Mouse (Mus musculus) myocyte (in vitro differentiated cells): Measurements from ENCODE around the gene Ninj2. TPM values are rescaled to one million over a fixed set of nuclear protein-coding genes. Genes with fewer than 3 reads are reported as not detected.

Source experiments
- H3K27me3 ChIP-seq: one replicate; pipeline ENCODE4 v1.6.1; 2011; ENCODE audit not compliant: control insufficient read depth, insufficient read depth, insufficient read length
- H3K36me3 ChIP-seq: one replicate; pipeline ENCODE4 v1.6.1; 2011; ENCODE audit not compliant: control insufficient read depth, insufficient read depth
- H3K4me2 ChIP-seq: one replicate; pipeline ENCODE4 v1.6.1; 2011; ENCODE audit warnings: low read depth, control low read depth
- H3K4me3 ChIP-seq: one replicate; pipeline ENCODE4 v1.5.1; 2011; ENCODE audit warnings: mild to moderate bottlenecking, control low read depth, moderate library complexity
- H3K79me2 ChIP-seq: one replicate; pipeline ENCODE4 v1.6.1; 2011; ENCODE audit not compliant: control insufficient read depth, insufficient read depth
- H3ac ChIP-seq: one replicate; pipeline ENCODE4 v1.6.1; 2011; ENCODE audit not compliant: control insufficient read depth, insufficient read length
- POLR2AphosphoS2 ChIP-seq: IDR thresholded peaks from one replicate; pipeline ENCODE4 v1.6.1; 2011; ENCODE audit warnings: low read depth, control low read depth; ENCODE audit not compliant: insufficient read length
- REST ChIP-seq: IDR thresholded peaks from one replicate; pipeline ENCODE4 v1.6.1; 2011; ENCODE audit warnings: mild to moderate bottlenecking, control low read depth, moderate library complexity; ENCODE audit not compliant: insufficient read depth, insufficient read length
- SRF ChIP-seq: IDR thresholded peaks from one replicate; pipeline ENCODE4 v1.6.1; 2011; ENCODE audit warnings: low read depth; ENCODE audit not compliant: control insufficient read depth, insufficient read length
- polyA plus RNA-seq: library from polyadenylated mRNA; unstranded; fragments of >200 nt; fragmentation: generic; extraction: Trizol; gene quantifications from one replicate; pipeline ENCODE4 v1.2.1, GENCODE M21; 2012; ENCODE audit warnings: missing spikeins

The Ninj2 gene
- polyA plus RNA-seq, 1 experiment = 0.05 TPM

DNA sequence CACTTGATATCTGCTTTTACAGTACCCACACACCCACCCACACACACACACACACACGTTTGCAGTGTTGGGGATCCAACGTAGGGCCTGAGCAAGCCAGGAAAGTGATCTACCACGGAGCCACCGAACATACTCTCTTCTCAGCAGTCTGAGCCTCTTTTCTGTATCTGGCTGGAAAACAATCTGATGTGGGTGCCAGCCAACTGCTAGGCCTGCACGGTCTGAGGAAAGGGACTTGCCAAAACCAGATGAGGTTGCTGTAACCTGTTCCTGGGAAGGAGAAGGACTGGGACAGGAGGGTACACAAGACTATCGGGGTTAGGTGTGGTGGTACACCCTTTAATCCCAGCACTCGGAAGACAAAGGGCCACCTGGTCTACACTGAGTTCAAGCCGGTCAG is 150.1 kb downstream of the Ninj2 start:
- Histone ChIP-seq H3ac (no peak overlapping the region), H3K4me3 (no peak overlapping the region), H3K27me3 (peaks cover 6% of the 10 kb centered on the region), H3K36me3 (no peaks in the 10 kb centered on the region), H3K4me2 (no peak overlapping the region), H3K79me2 (no peaks in the 10 kb centered on the region)
- TF ChIP-seq REST = no peak

DNA sequence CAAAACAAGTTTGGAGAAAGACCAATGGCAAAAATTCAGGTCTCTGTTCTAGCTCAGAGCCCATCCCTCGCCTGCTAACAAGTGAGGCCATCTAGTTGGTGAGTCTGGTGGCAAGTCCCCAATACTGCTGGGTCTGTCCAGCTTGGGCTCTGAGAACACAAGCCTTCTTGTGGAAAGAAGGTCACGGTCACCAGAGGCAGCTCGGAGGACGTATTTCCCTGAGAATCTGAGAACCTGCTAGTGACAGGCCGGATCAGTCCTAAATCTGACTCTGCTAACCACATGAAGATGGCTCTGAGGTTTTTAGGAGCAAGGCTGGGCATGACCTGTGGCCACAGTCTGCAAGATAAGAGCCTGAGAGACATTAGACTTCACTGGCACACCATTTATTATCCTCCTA is 153.5 kb downstream of the Ninj2 start:
- Histone ChIP-seq H3K36me3 (no peaks in the 10 kb centered on the region), H3ac (no peak overlapping the region), H3K4me3 (no peak overlapping the region), H3K4me2 (no peak overlapping the region), H3K79me2 (no peaks in the 10 kb centered on the region), H3K27me3 (no peaks in the 10 kb centered on the region)
- TF ChIP-seq POLR2AphosphoS2 = no peak
- TF ChIP-seq SRF = no peak

- H3K4me3 ChIP-seq = no peak overlapping the region
- H3K79me2 ChIP-seq = no peaks in the 10 kb centered on the region
- H3K4me2 ChIP-seq = no peak overlapping the region
- H3K27me3 ChIP-seq = peaks cover 6% of the 10 kb centered on the region
- no peak for TF ChIP-seq SRF
- H3K36me3 ChIP-seq = no peaks in the 10 kb centered on the region
- no peak overlapping the region for H3ac ChIP-seq
These were observed 156.7 kb downstream of the Ninj2 start for GRCm38 (mm10) chr6:120249831-120250230.

Other genes starting within 250 kb of the Ninj2 start
- 8.4 TPM for gene Erc1, start 245.2 kb upstream of the Ninj2 start, polyA plus RNA-seq
- 12.0 TPM for gene Rad52, start 190.7 kb upstream of the Ninj2 start, polyA plus RNA-seq
- gene Wnk1, start 54.7 kb upstream of the Ninj2 start, polyA plus RNA-seq = 90.3 TPM
- 0.06 TPM for gene D330020A13Rik, start 201.0 kb downstream of the Ninj2 start, polyA plus RNA-seq
- gene B4galnt3, start 201.2 kb downstream of the Ninj2 start, polyA plus RNA-seq = 0.10 TPM